Mouse (Mus musculus): ENCODE data around the gene Krcc1. TPM values are rescaled to one million over a fixed set of nuclear protein-coding genes. Genes with fewer than 3 reads are reported as not detected.

The Krcc1 gene
- total and polyA plus RNA-seq, 2 experiments from 2014 or later: 13.9 to 15.0 TPM

- H3K4me1 ChIP-seq (ENCODE audit: insufficient read depth, low read length): no peaks in the 10 kb centered on the region
- no peaks in the 10 kb centered on the region for H3K27me3 ChIP-seq (ENCODE audit: insufficient read depth, low read length)
- H3K4me2 ChIP-seq (ENCODE audit: low read depth, low read length, poor library complexity, severe bottlenecking): no peak overlapping the region
- H3K9ac ChIP-seq (replicated peaks; ENCODE audit: low read length, poor library complexity, severe bottlenecking): no peak overlapping the region
- ATAC-seq (ENCODE audit: low FRiP score): no peak
- H3K4me3 ChIP-seq (ENCODE audit: low read depth, low read length): no peak overlapping the region
- peak; percentile 39; the same call in 1 of the 2 replicates for TF ChIP-seq CTCF (IDR thresholded peaks at IDR 0.05)
- H3K36me3 ChIP-seq (ENCODE audit: insufficient read depth, low read length): no peaks in the 10 kb centered on the region
- WGBS: 76% methylated on average over 6 of the region's 6 CpGs
- no peak for DNase-seq (ENCODE audit: low spot score)
- H3K9me3 ChIP-seq (ENCODE audit: low read length): no peaks in the 10 kb centered on the region
- no peak overlapping the region for H3K27ac ChIP-seq (ENCODE audit: low read depth, low read length)
Observed at GRCm38 (mm10) chr6:71302097-71302731, 30.7 kb downstream of the Krcc1 start.

GRCm38 (mm10) chr6:71307486-71307885, 36.0 kb downstream of the Krcc1 start:
- 90% methylated on average over 8 of the region's 8 CpGs for WGBS
- Histone ChIP-seq H3K27me3 (ENCODE audit: insufficient read depth, low read length) (no peaks in the 10 kb centered on the region), H3K4me3 (ENCODE audit: low read depth, low read length) (no peak overlapping the region), H3K4me2 (ENCODE audit: low read depth, low read length, poor library complexity, severe bottlenecking) (no peak overlapping the region), H3K36me3 (ENCODE audit: insufficient read depth, low read length) (no peaks in the 10 kb centered on the region), H3K4me1 (ENCODE audit: insufficient read depth, low read length) (no peaks in the 10 kb centered on the region), H3K27ac (ENCODE audit: low read depth, low read length) (no peak overlapping the region), H3K9ac (replicated peaks; ENCODE audit: low read length, poor library complexity, severe bottlenecking) (no peak overlapping the region), H3K9me3 (ENCODE audit: low read length) (no peaks in the 10 kb centered on the region)
- no peak for DNase-seq (ENCODE audit: low spot score)
- no peak for ATAC-seq (ENCODE audit: low FRiP score)
- TF ChIP-seq CTCF (IDR thresholded peaks at IDR 0.05): no peak

- no peak for ATAC-seq (ENCODE audit: low FRiP score)
- no peak within 1 kb of the TSS for H3K27ac ChIP-seq (ENCODE audit: low read depth, low read length)
Observed at GRCm38 (mm10) chr6:71321826-71322283, 50.4 kb downstream of the Krcc1 start, which contains the start of gene Smyd1. Gene Smyd1, minus strand, starts transcription at chr6:71322233.

GRCm38 (mm10) chr6:71322491-71322921, 51.0 kb downstream of the Krcc1 start, which contains the start of gene Cd8b1:
Gene Cd8b1, plus strand, starts transcription at chr6:71322788.
- Histone ChIP-seq H3K4me1 (ENCODE audit: insufficient read depth, low read length) (no peaks in the 10 kb centered on the region), H3K4me3 (ENCODE audit: low read depth, low read length) (no peak within 1 kb of the TSS), H3K27ac (ENCODE audit: low read depth, low read length) (no peak within 1 kb of the TSS), H3K9me3 (ENCODE audit: low read length) (no peaks in the 10 kb centered on the region), H3K9ac (replicated peaks; ENCODE audit: low read length, poor library complexity, severe bottlenecking) (no peak within 1 kb of the TSS), H3K36me3 (ENCODE audit: insufficient read depth, low read length) (no peaks in the 10 kb centered on the region), H3K27me3 (ENCODE audit: insufficient read depth, low read length) (no peaks in the 10 kb centered on the region), H3K4me2 (ENCODE audit: low read depth, low read length, poor library complexity, severe bottlenecking) (no peak within 1 kb of the TSS)
- TF ChIP-seq CTCF (IDR thresholded peaks at IDR 0.05): no peak
- WGBS: 92% methylated on average over 7 of the region's 7 CpGs
- ATAC-seq (ENCODE audit: low FRiP score) (no peak), DNase-seq (ENCODE audit: low spot score) (no peak)

More at GRCm38 (mm10) chr6:71321826-71322283, 50.4 kb downstream of the Krcc1 start, which contains the start of gene Smyd1:
- H3K9me3 ChIP-seq (ENCODE audit: low read length): no peaks in the 10 kb centered on the region
- H3K27me3 ChIP-seq (ENCODE audit: insufficient read depth, low read length): no peaks in the 10 kb centered on the region
- 92% methylated on average over 3 of the region's 3 CpGs for WGBS
- TF ChIP-seq CTCF (IDR thresholded peaks at IDR 0.05): no peak
- DNase-seq (ENCODE audit: low spot score): no peak
- no peak within 1 kb of the TSS for H3K4me3 ChIP-seq (ENCODE audit: low read depth, low read length)
- H3K4me2 ChIP-seq (ENCODE audit: low read depth, low read length, poor library complexity, severe bottlenecking): no peak within 1 kb of the TSS
- no peaks in the 10 kb centered on the region for H3K36me3 ChIP-seq (ENCODE audit: insufficient read depth, low read length)
- no peaks in the 10 kb centered on the region for H3K4me1 ChIP-seq (ENCODE audit: insufficient read depth, low read length)
- H3K9ac ChIP-seq (replicated peaks; ENCODE audit: low read length, poor library complexity, severe bottlenecking): no peak within 1 kb of the TSS

- H3K36me3 ChIP-seq (ENCODE audit: insufficient read depth, low read length): no peaks in the 10 kb centered on the region
- 91% methylated on average over 9 of the region's 9 CpGs for WGBS
- TF ChIP-seq CTCF (IDR thresholded peaks at IDR 0.05): no peak
Observed at GRCm38 (mm10) chr6:71324816-71325215, 53.3 kb downstream of the Krcc1 start.

GRCm38 (mm10) chr6:71329881-71330280, 58.4 kb downstream of the Krcc1 start:
- Histone ChIP-seq H3K36me3 (ENCODE audit: insufficient read depth, low read length) (no peaks in the 10 kb centered on the region), H3K9ac (replicated peaks; ENCODE audit: low read length, poor library complexity, severe bottlenecking) (no peak overlapping the region), H3K4me1 (ENCODE audit: insufficient read depth, low read length) (no peaks in the 10 kb centered on the region), H3K27ac (ENCODE audit: low read depth, low read length) (no peak overlapping the region), H3K4me3 (ENCODE audit: low read depth, low read length) (no peak overlapping the region), H3K4me2 (ENCODE audit: low read depth, low read length, poor library complexity, severe bottlenecking) (no peak overlapping the region), H3K27me3 (ENCODE audit: insufficient read depth, low read length) (no peaks in the 10 kb centered on the region), H3K9me3 (ENCODE audit: low read length) (no peaks in the 10 kb centered on the region)
- 92% methylated on average over 6 of the region's 6 CpGs for WGBS
- TF ChIP-seq CTCF (IDR thresholded peaks at IDR 0.05): no peak
- ATAC-seq (ENCODE audit: low FRiP score): no peak
- no peak for DNase-seq (ENCODE audit: low spot score)

More at GRCm38 (mm10) chr6:71324816-71325215, 53.3 kb downstream of the Krcc1 start:
- no peak overlapping the region for H3K9ac ChIP-seq (replicated peaks; ENCODE audit: low read length, poor library complexity, severe bottlenecking)
- DNase-seq (ENCODE audit: low spot score) (no peak), ATAC-seq (ENCODE audit: low FRiP score) (no peak)
- no peaks in the 10 kb centered on the region for H3K9me3 ChIP-seq (ENCODE audit: low read length)
- H3K27ac ChIP-seq (ENCODE audit: low read depth, low read length): no peak overlapping the region
- no peaks in the 10 kb centered on the region for H3K27me3 ChIP-seq (ENCODE audit: insufficient read depth, low read length)
- no peak overlapping the region for H3K4me2 ChIP-seq (ENCODE audit: low read depth, low read length, poor library complexity, severe bottlenecking)
- no peaks in the 10 kb centered on the region for H3K4me1 ChIP-seq (ENCODE audit: insufficient read depth, low read length)
- H3K4me3 ChIP-seq (ENCODE audit: low read depth, low read length): no peak overlapping the region

Data from midbrain, postnatal 0 days (tissue).